Mouse (Mus musculus) hindbrain, embryonic 10.5 days (tissue): ENCODE results near the gene Neurl1b. TPM values are rescaled to one million over a fixed set of nuclear protein-coding genes. Genes with fewer than 3 reads are reported as not detected.

Experiments
- DNase-seq: peaks from one replicate; pipeline ENCODE4 v3.0.0-alpha.2; 2017; ENCODE audit warnings: low spot score
- H3K27ac ChIP-seq: fragments of 300-500 bp; sonication (generic); 2 replicates; pipeline ENCODE4 v1.5.1; 2016; ENCODE audit warnings: mild to moderate bottlenecking, moderate library complexity
- H3K27me3 ChIP-seq: fragments of 300-500 bp; sonication (generic); 2 replicates; pipeline ENCODE4 v1.6.1; 2016; ENCODE audit warnings: mild to moderate bottlenecking; ENCODE audit not compliant: poor library complexity, insufficient read depth, severe bottlenecking
- H3K36me3 ChIP-seq: fragments of 300-500 bp; sonication (generic); 2 replicates; pipeline ENCODE4 v1.6.1; 2016; ENCODE audit warnings: mild to moderate bottlenecking, moderate library complexity
- H3K4me1 ChIP-seq: fragments of 300-500 bp; sonication (generic); replicated peaks from 2 replicates; pipeline ENCODE4 v1.6.1; 2016; ENCODE audit warnings: mild to moderate bottlenecking
- H3K4me3 ChIP-seq: fragments of 300-500 bp; sonication (generic); 2 replicates; pipeline ENCODE4 v1.5.1; 2016; ENCODE audit warnings: mild to moderate bottlenecking, moderate library complexity
- H3K9me3 ChIP-seq: fragments of 300-500 bp; sonication (generic); 2 replicates; pipeline ENCODE4 v1.6.1; 2016; ENCODE audit warnings: mild to moderate bottlenecking, moderate library complexity
- WGBS: fragments of 180-500 bp; shearing (Covaris S2); methylation state at CpG from one replicate; pipeline ENCODE4 v1.1.7; 2016; 5-methylcytosine and 5-hydroxymethylcytosine counted together
- polyA plus RNA-seq: library from polyadenylated mRNA; unstranded; fragments of >200 nt; fragmentation: Nextera tagmentation; extraction: Ambion mirVana; gene quantifications from 2 replicates; pipeline ENCODE4 v1.2.1, GENCODE M21; 2016

The Neurl1b gene
- polyA plus RNA-seq, 1 experiment from 2014 or later: 0.16 TPM

DNA sequence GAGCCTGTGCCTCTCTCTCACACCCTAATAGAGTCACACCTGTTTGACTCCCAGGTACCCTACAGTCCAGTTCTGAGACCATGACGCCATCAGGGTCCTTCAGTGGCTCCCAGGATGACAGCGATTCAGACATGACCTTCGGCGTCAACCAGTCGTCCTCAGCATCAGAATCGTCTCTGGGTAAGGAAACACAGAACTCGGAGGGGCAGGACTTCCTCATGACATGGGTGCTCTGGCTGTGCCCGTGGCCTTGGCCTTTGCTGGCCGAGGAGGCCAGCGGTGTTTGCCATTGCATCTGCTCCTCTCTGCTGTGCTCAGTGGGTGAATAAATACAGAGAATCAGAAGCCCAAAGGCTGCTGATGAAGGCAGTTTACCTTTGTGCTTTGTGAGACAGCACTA, 26.4 kb downstream of the Neurl1b start:
- peaks cover 7% of the 10 kb centered on the region for H3K4me1 ChIP-seq
- no peak overlapping the region for H3K27ac ChIP-seq
- peaks cover 60% of the 10 kb centered on the region for H3K27me3 ChIP-seq
- 90% methylated on average over 10 of the region's 10 CpGs for WGBS
- H3K9me3 ChIP-seq: no peaks in the 10 kb centered on the region
- H3K36me3 ChIP-seq: no peaks in the 10 kb centered on the region
- no peak for DNase-seq
- no peak overlapping the region for H3K4me3 ChIP-seq

DNA sequence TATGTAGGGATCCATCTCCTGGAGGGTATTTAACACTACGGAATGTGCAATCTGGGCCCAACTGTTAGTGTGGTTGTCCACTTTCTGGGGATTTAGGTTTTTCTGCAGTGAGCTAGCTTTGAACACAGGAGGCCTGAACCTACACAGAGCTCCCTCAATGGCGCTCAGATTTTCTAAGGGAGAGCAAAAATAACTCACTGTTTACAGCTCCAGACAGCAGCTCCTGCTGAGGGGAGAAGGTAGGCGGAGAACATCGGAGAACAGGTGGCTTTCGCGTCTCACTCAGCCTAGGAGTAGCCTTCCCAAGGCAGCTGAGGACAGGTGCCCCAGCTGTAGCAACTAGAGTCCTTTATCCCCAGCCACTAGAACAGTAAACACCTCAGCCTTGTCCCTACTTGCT, 27.6 kb downstream of the Neurl1b start:
- Histone ChIP-seq H3K4me3 (no peak overlapping the region), H3K4me1 (peaks cover 7% of the 10 kb centered on the region), H3K27me3 (peaks cover 49% of the 10 kb centered on the region), H3K36me3 (no peaks in the 10 kb centered on the region), H3K9me3 (no peaks in the 10 kb centered on the region), H3K27ac (no peak overlapping the region)
- 90% methylated on average over 6 of the region's 6 CpGs for WGBS
- DNase-seq: no peak

- DNase-seq: no peak
- Histone ChIP-seq H3K4me1 (peaks cover 4% of the 10 kb centered on the region), H3K27ac (no peak overlapping the region), H3K36me3 (no peaks in the 10 kb centered on the region), H3K4me3 (no peak overlapping the region), H3K27me3 (peaks cover 32% of the 10 kb centered on the region), H3K9me3 (no peaks in the 10 kb centered on the region)
- WGBS: 72% methylated on average over 4 of the region's 4 CpGs
Observed at GRCm38 (mm10) chr17:26443865-26444264, 29.2 kb downstream of the Neurl1b start.

- Histone ChIP-seq H3K27me3 (peaks cover 5% of the 10 kb centered on the region; the same call in 1 of the 2 replicates), H3K9me3 (no peaks in the 10 kb centered on the region), H3K36me3 (no peaks in the 10 kb centered on the region), H3K4me1 (peaks cover 12% of the 10 kb centered on the region; the same call in 1 of the 2 replicates), H3K4me3 (no peak overlapping the region), H3K27ac (no peak overlapping the region)
- no peak for DNase-seq
- WGBS: 72% methylated on average over 3 of the region's 3 CpGs
Observed at GRCm38 (mm10) chr17:26449472-26449871, 34.8 kb downstream of the Neurl1b start.

DNA sequence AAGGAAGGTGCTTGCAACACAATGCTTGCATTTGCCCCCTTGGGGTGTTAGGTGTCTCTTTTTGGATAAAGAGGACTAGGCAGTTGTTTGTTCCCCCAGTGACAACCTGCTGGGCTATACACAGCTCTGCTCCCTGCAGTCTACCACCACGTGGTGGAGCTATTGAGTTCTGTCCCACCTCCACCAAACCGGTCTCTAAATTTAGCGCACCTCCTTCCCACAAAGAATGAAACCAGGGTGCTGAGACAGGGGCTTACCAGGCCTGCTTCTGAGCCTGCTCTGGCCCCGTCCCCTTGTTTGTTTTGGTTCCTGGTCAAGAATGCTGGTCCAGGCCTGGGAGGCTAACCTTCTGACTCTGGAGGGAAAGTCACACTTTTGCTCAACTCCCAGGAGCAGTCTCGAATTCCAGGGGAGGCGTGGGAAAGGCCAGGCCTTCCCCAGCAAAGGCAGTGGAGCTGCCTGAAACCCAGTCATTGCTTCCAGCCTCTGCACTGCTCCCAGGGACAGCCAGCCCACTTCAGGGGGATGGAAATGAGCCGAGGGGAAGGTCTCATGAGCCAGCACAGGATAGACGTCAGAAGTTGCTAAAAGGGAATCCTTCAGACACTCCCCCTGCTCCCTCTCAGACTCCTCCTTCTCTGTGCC, 37.1 kb downstream of the Neurl1b start:
- H3K4me3 ChIP-seq: no peak overlapping the region
- 34% methylated on average over 8 of the region's 8 CpGs for WGBS
- DNase-seq: peak; percentile 42
- H3K4me1 ChIP-seq: peaks cover 12% of the 10 kb centered on the region; the same call in 1 of the 2 replicates
- H3K36me3 ChIP-seq: no peaks in the 10 kb centered on the region
- no peak overlapping the region for H3K27ac ChIP-seq
- H3K27me3 ChIP-seq: peaks cover 5% of the 10 kb centered on the region; the same call in 1 of the 2 replicates
- H3K9me3 ChIP-seq: no peaks in the 10 kb centered on the region

- no peak overlapping the region for H3K27ac ChIP-seq
- H3K36me3 ChIP-seq: no peaks in the 10 kb centered on the region
- H3K27me3 ChIP-seq: peaks cover 5% of the 10 kb centered on the region; the same call in 1 of the 2 replicates
- H3K4me1 ChIP-seq: peaks cover 12% of the 10 kb centered on the region; the same call in 1 of the 2 replicates
- H3K9me3 ChIP-seq: no peaks in the 10 kb centered on the region
- no peak overlapping the region for H3K4me3 ChIP-seq
- WGBS: 57% methylated on average over 5 of the region's 5 CpGs
- peak; percentile 17 for DNase-seq
Observed at GRCm38 (mm10) chr17:26452371-26452972, 37.8 kb downstream of the Neurl1b start.

DNA sequence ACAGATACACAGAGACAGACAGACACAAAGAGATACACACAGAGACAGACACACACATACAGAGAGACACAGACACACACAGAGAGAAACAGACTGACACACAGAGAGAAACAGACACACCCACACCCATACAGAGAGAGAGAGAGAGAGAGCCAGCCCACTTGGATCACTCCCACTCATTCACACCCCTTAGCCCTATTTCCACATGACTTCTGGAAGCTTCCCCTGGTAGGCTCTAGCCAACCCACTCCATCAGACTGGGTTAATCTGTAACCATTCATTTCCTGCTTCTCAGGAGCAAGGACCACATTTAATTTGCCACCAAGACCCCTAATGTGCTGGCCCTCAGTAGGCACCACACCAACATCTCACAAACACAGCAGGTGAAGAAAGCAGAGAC, 42.9 kb downstream of the Neurl1b start:
- DNase-seq: no peak
- no peaks in the 10 kb centered on the region for H3K36me3 ChIP-seq

GRCm38 (mm10) chr17:26458049-26458448, 43.4 kb downstream of the Neurl1b start:
- WGBS: 70% methylated on average over 7 of the region's 7 CpGs
- no peak for DNase-seq
- H3K4me3 ChIP-seq: no peak overlapping the region
- H3K27ac ChIP-seq: no peak overlapping the region
- H3K27me3 ChIP-seq: 0 out of 2 replicates have a peak, but pooled peaks cover under 1% of the 10 kb centered on the region
- no peaks in the 10 kb centered on the region for H3K36me3 ChIP-seq
- no peaks in the 10 kb centered on the region for H3K4me1 ChIP-seq
- no peaks in the 10 kb centered on the region for H3K9me3 ChIP-seq

More for the DNA sequence above, 42.9 kb downstream of the Neurl1b start:
- H3K4me3 ChIP-seq: no peak overlapping the region
- H3K27me3 ChIP-seq: no peaks in the 10 kb centered on the region
- H3K4me1 ChIP-seq: no peaks in the 10 kb centered on the region
- no peaks in the 10 kb centered on the region for H3K9me3 ChIP-seq
- H3K27ac ChIP-seq: no peak overlapping the region

- H3K27me3 ChIP-seq: peaks cover 9% of the 10 kb centered on the region; the same call in 1 of the 2 replicates
- peaks cover 11% of the 10 kb centered on the region for H3K4me1 ChIP-seq
- no peaks in the 10 kb centered on the region for H3K36me3 ChIP-seq
- H3K4me3 ChIP-seq: no peak overlapping the region
- 32% methylated on average over 12 of the region's 12 CpGs for WGBS
- no peak overlapping the region for H3K27ac ChIP-seq
- DNase-seq: peak; percentile 72
- no peaks in the 10 kb centered on the region for H3K9me3 ChIP-seq
Observed at GRCm38 (mm10) chr17:26462634-26463170, 48.1 kb downstream of the Neurl1b start.

DNA sequence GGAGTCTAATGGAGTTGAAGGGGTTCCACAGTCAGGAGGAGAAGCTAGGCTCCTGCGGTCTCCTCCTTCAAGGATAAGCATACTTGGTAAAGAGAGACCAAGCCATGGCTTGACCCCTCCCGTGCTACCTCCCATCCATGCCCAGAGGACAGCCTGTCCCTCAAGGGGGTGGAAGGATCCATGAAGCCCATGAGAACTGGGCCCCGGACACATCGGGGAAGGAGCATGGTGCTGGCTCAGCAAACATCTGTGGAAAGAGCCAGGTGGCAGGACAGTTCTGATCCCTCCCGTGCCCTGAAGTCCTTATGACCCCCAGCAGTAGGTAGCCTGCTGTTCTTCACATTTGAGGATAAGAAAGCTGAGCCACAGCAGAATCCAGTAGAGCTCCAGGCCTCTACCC, 48.8 kb downstream of the Neurl1b start:
- WGBS: 86% methylated on average over 5 of the region's 5 CpGs
- peaks cover 11% of the 10 kb centered on the region for H3K4me1 ChIP-seq
- H3K9me3 ChIP-seq: no peaks in the 10 kb centered on the region
- no peak overlapping the region for H3K27ac ChIP-seq
- peaks cover 9% of the 10 kb centered on the region; the same call in 1 of the 2 replicates for H3K27me3 ChIP-seq
- H3K36me3 ChIP-seq: no peaks in the 10 kb centered on the region
- no peak overlapping the region for H3K4me3 ChIP-seq
- no peak for DNase-seq

- WGBS: 52% methylated on average over 4 of the region's 4 CpGs
Observed at GRCm38 (mm10) chr17:26463984-26464383, 49.4 kb downstream of the Neurl1b start.

DNA sequence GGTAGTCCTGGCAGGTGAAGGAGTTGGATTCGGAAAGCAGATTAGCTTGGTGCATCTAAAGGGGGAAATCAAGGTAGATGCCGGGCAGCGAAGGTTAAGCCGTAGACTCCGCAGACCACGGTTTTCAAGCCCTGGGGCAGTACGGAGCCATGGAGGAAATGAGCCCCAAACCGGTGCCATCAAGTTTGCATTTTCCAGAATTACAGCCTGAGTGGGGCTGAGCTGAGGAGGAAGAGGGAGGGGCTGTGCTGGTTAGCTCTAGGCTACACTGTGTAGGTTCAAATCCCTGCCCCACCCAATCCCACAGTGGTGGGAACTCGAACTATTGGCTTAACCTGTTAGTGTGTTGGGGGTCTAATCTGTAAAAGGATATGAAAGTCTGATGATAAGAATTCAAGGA, 49.9 kb downstream of the Neurl1b start:
- Histone ChIP-seq H3K4me3 (no peak overlapping the region), H3K36me3 (no peaks in the 10 kb centered on the region), H3K4me1 (peaks cover 11% of the 10 kb centered on the region), H3K27me3 (peaks cover 10% of the 10 kb centered on the region; the same call in 1 of the 2 replicates), H3K9me3 (no peaks in the 10 kb centered on the region), H3K27ac (no peak overlapping the region)
- 81% methylated on average over 9 of the region's 9 CpGs for WGBS
- DNase-seq: no peak

More at GRCm38 (mm10) chr17:26463984-26464383, 49.4 kb downstream of the Neurl1b start:
- H3K9me3 ChIP-seq: no peaks in the 10 kb centered on the region
- H3K4me3 ChIP-seq: no peak overlapping the region
- H3K27ac ChIP-seq: no peak overlapping the region
- DNase-seq: no peak
- H3K36me3 ChIP-seq: no peaks in the 10 kb centered on the region
- H3K4me1 ChIP-seq: peaks cover 11% of the 10 kb centered on the region
- H3K27me3 ChIP-seq: peaks cover 9% of the 10 kb centered on the region; the same call in 1 of the 2 replicates

- H3K4me3 ChIP-seq: no peak overlapping the region
- H3K27me3 ChIP-seq: peaks cover 15% of the 10 kb centered on the region; the same call in 1 of the 2 replicates
- H3K27ac ChIP-seq: 0 out of 2 replicates have a peak overlapping the region, but pooled peaks have one; percentile 45
- WGBS: 67% methylated on average over 7 of the region's 7 CpGs
- H3K36me3 ChIP-seq: no peaks in the 10 kb centered on the region
- H3K4me1 ChIP-seq: peaks cover 11% of the 10 kb centered on the region
- H3K9me3 ChIP-seq: no peaks in the 10 kb centered on the region
- no peak for DNase-seq
Observed at GRCm38 (mm10) chr17:26464972-26465371, 50.3 kb downstream of the Neurl1b start.
